Mouse (Mus musculus) heart, adult 2 months (tissue): ENCODE results near the gene Myl9. TPM values are rescaled to one million over a fixed set of nuclear protein-coding genes. Genes with fewer than 3 reads are reported as not detected.

Source experiments
- DNase-seq, 2 experiments: peaks; one replicate each; pipeline ENCODE4 v3.0.0; 2021
- H3K27ac ChIP-seq: fragments of 200-600 bp; 2 replicates; pipeline ENCODE4 v1.8.1; 2022
- H3K27me3 ChIP-seq: fragments of 200-500 bp; 2 replicates; pipeline ENCODE4 v1.6.1; 2012; ENCODE audit warnings: mild to moderate bottlenecking, low read length, inconsistent platforms, mixed read lengths; ENCODE audit not compliant: control insufficient read depth, insufficient read depth
- H3K36me3 ChIP-seq: fragments of 200-500 bp; 2 replicates; pipeline ENCODE4 v1.6.1; 2012; ENCODE audit warnings: low read length, inconsistent platforms; ENCODE audit not compliant: control insufficient read depth, insufficient read depth
- H3K4me1 ChIP-seq: fragments of 200-500 bp; 2 replicates; pipeline ENCODE4 v1.6.1; 2011; ENCODE audit warnings: low read length; ENCODE audit not compliant: control insufficient read depth, insufficient read depth
- H3K4me3 ChIP-seq: fragments of 200-600 bp; 2 replicates; pipeline ENCODE4 v1.8.1; 2022
- H3K79me2 ChIP-seq: fragments of 200-500 bp; replicated peaks from 2 replicates; pipeline ENCODE4 v1.6.1; 2012; ENCODE audit warnings: mild to moderate bottlenecking, inconsistent platforms, low read length, moderate library complexity, mixed read lengths; ENCODE audit not compliant: control insufficient read depth, insufficient read depth
- H3K9ac ChIP-seq: fragments of 200-500 bp; 2 replicates; pipeline ENCODE4 v1.6.1; 2012; ENCODE audit warnings: low read depth, mild to moderate bottlenecking, control low read depth, inconsistent platforms, low read length, mixed read lengths
- CTCF ChIP-seq: fragments of 200-600 bp; IDR thresholded peaks from 2 replicates; pipeline ENCODE4 v1.8.1; 2022; ENCODE audit warnings: antibody characterized with exemption, mild to moderate bottlenecking, moderate library complexity
- EP300 ChIP-seq: fragments of 200-500 bp; IDR thresholded peaks from 2 replicates; pipeline ENCODE4 v1.6.1; 2011; ENCODE audit warnings: low read depth, low read length, control low read depth; ENCODE audit not compliant: insufficient read depth
- POLR2A ChIP-seq: fragments of 200-500 bp; IDR thresholded peaks from 2 replicates; pipeline ENCODE4 v1.6.1; 2011; ENCODE audit warnings: mild to moderate bottlenecking, low read depth, low read length, control low read depth; ENCODE audit not compliant: insufficient read depth
- WGBS: fragments of 180-500 bp; shearing (Covaris S2); methylation state at CpG from one replicate; pipeline ENCODE4 v1.1.7; 2018; 5-methylcytosine and 5-hydroxymethylcytosine counted together
- intact Hi-C: fragments of 180-260 bp; cut with DNase I; formaldehyde crosslinking; loops from one replicate; pipeline ENCODE4 v1.15.1; 2025
- polyA plus RNA-seq: library from polyadenylated mRNA; depleted of rRNA; stranded (reverse); fragments of >200 nt; gene quantifications from 2 replicates; pipeline ENCODE4 v1.2.3, GENCODE M21; 2012
- total RNA-seq, 2 experiments: library from RNA; stranded (reverse); gene quantifications; 2 replicates each; pipeline ENCODE4 v1.2.3; 2021

Myl9 gene
- total and polyA plus RNA-seq, 3 experiments = 86.6 to 204 (median 107) TPM

- H3K27ac ChIP-seq = no peak overlapping the region
- no peak for TF ChIP-seq POLR2A
- peak; percentile 59 for TF ChIP-seq CTCF
- H3K36me3 ChIP-seq = no peaks in the 10 kb centered on the region
- no peak overlapping the region for H3K4me3 ChIP-seq
- no peaks in the 10 kb centered on the region for H3K4me1 ChIP-seq
- no peaks in the 10 kb centered on the region for H3K27me3 ChIP-seq
- intact Hi-C loops = no loop called here
- H3K79me2 ChIP-seq = no peaks in the 10 kb centered on the region
- 86% methylated on average over 5 of the region's 5 CpGs for WGBS
- H3K9ac ChIP-seq = no peak overlapping the region
- no peak for DNase-seq
Observed at GRCm38 (mm10) chr2:156760843-156761505, 14.2 kb upstream of the Myl9 start.

GRCm38 (mm10) chr2:156761521-156762278 lies 13.5 kb upstream of the Myl9 start:
- Histone ChIP-seq H3K9ac (no peak overlapping the region), H3K27ac (no peak overlapping the region), H3K4me3 (no peak overlapping the region), H3K27me3 (no peaks in the 10 kb centered on the region), H3K4me1 (no peaks in the 10 kb centered on the region), H3K79me2 (no peaks in the 10 kb centered on the region), H3K36me3 (no peaks in the 10 kb centered on the region)
- DNase-seq = no peak
- WGBS = 91% methylated on average over 17 of the region's 17 CpGs
- intact Hi-C loops = no loop called here
- TF ChIP-seq CTCF (no peak), EP300 (no peak), POLR2A (no peak)

GRCm38 (mm10) chr2:156762499-156762898 lies 12.7 kb upstream of the Myl9 start:
- H3K27ac ChIP-seq = peak overlapping the region; percentile 49
- no peak overlapping the region for H3K4me3 ChIP-seq
- DNase-seq = no peak
- H3K4me1 ChIP-seq = no peaks in the 10 kb centered on the region
- no peaks in the 10 kb centered on the region for H3K27me3 ChIP-seq
- intact Hi-C loops = no loop called here
- whole genome bisulfite sequencing = 84% methylated on average over 21 of the region's 21 CpGs
- no peaks in the 10 kb centered on the region for H3K36me3 ChIP-seq
- H3K9ac ChIP-seq = no peak overlapping the region
- no peaks in the 10 kb centered on the region for H3K79me2 ChIP-seq
- TF ChIP-seq POLR2A = no peak
- TF ChIP-seq EP300 = no peak
- no peak for TF ChIP-seq CTCF

GRCm38 (mm10) chr2:156763101-156763500 lies 12.1 kb upstream of the Myl9 start:
- intact Hi-C loops = no loop called here
- Histone ChIP-seq H3K36me3 (no peaks in the 10 kb centered on the region), H3K4me1 (no peaks in the 10 kb centered on the region), H3K79me2 (no peaks in the 10 kb centered on the region), H3K9ac (no peak overlapping the region), H3K27ac (peak overlapping the region; percentile 49; the same call in 1 of the 2 replicates), H3K27me3 (no peaks in the 10 kb centered on the region), H3K4me3 (no peak overlapping the region)
- WGBS = 70% methylated on average over 11 of the region's 11 CpGs
- TF ChIP-seq POLR2A (no peak), CTCF (no peak), EP300 (no peak)
- DNase-seq = peak; percentile 67 to 70

- TF ChIP-seq CTCF (no peak), EP300 (no peak), POLR2A (no peak)
- no peak for DNase-seq
- no peak overlapping the region for H3K9ac ChIP-seq
- no peak overlapping the region for H3K4me3 ChIP-seq
- 95% methylated on average over 10 of the region's 10 CpGs for WGBS
- no peak overlapping the region for H3K27ac ChIP-seq
- no peaks in the 10 kb centered on the region for H3K27me3 ChIP-seq
- H3K4me1 ChIP-seq = no peaks in the 10 kb centered on the region
- no peaks in the 10 kb centered on the region for H3K79me2 ChIP-seq
- intact Hi-C loops = no loop called here
- H3K36me3 ChIP-seq = no peaks in the 10 kb centered on the region
Observed at GRCm38 (mm10) chr2:156764022-156764421, 11.2 kb upstream of the Myl9 start.

GRCm38 (mm10) chr2:156764747-156765146 lies 10.5 kb upstream of the Myl9 start:
- intact Hi-C loops = no loop called here
- Histone ChIP-seq H3K9ac (no peak overlapping the region), H3K79me2 (no peaks in the 10 kb centered on the region), H3K36me3 (no peaks in the 10 kb centered on the region), H3K4me1 (no peaks in the 10 kb centered on the region), H3K27me3 (no peaks in the 10 kb centered on the region), H3K27ac (no peak overlapping the region), H3K4me3 (no peak overlapping the region)
- TF ChIP-seq POLR2A (no peak), CTCF (no peak), EP300 (no peak)
- 50% methylated on average over 4 of the region's 4 CpGs for whole genome bisulfite sequencing
- no peak for DNase-seq
